Mouse (Mus musculus): ENCODE results near the gene Samhd1.
A peak's percentile ranks its signal among the peaks of the same experiment; 100 is the strongest.

The Samhd1 gene

GRCm38 (mm10) chr2:157135529-157136120 is 560 bp upstream of the Samhd1 start:
- peak; percentile 12 for DNase-seq

GRCm38 (mm10) chr2:157134479-157134931 is 560 bp downstream of the Samhd1 start:
- no peak for DNase-seq

GRCm38 (mm10) chr2:157133769-157134478 is 1.1 kb downstream of the Samhd1 start:
- no peak for DNase-seq

- DNase-seq, result no peak
Observed at GRCm38 (mm10) chr2:157132686-157133540, 2.2 kb downstream of the Samhd1 start.

DNA sequence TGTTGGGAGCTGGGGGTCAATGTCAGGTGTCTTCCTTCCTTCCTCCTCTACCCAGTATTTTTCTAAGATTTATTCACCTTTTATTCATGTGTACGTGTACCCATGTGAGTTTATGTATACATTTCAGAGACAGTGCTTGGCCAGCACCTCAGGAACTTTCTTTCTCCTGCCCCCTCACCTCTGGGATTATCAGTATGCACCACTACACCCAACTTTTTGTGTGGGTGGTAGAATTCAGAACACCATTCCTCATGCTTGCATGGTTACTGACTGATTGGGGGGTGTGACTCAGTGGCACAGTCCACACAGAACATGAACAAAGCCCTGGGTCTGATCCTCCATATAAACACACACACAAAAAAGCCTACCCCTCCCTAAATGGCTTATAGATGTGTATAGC is 3.0 kb downstream of the Samhd1 start:
- no peak for DNase-seq

GRCm38 (mm10) chr2:157130813-157131514 is 4.1 kb downstream of the Samhd1 start:
- DNase-seq, result no peak

GRCm38 (mm10) chr2:157129601-157130164 is 5.4 kb downstream of the Samhd1 start:
- no peak for DNase-seq

DNA sequence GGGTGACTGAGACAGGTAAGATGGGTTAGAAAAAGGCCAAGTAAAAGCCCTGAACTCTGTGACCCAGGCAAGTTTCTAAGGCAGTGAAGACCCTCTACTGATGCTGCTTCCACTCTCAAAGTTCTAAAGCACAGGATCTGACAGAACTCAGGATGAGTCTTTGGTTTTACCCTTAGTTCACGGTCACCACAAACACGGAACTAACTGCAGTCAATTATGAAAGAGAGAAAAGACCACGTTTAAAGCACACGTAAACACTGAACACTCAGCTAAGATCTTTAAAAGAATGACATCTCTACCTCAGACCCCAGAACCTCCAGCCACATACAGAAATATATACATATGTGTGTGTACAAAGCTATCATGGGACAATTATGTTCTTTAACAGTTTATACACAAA is 6.0 kb downstream of the Samhd1 start:
- DNase-seq, result no peak

DNA sequence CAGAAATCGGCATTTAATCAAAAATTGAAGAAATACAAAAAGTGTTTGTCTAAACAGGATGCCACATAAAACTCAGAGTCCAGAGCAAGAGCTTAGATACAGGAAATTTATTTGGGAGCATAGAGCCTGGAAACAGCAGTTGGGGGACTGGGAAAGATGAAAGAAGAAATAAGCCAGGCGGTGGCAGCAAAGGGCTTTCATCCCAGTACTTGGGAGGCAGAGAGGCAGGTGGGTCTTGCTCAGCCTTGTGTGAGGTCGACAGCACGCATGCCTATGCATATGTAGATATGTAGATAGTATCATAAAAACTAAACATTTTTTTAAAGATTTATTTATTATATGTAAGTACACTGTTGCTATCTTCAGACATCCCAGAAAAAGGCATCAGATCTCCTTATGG is 7.0 kb downstream of the Samhd1 start:
- DNase-seq, result no peak

DNA sequence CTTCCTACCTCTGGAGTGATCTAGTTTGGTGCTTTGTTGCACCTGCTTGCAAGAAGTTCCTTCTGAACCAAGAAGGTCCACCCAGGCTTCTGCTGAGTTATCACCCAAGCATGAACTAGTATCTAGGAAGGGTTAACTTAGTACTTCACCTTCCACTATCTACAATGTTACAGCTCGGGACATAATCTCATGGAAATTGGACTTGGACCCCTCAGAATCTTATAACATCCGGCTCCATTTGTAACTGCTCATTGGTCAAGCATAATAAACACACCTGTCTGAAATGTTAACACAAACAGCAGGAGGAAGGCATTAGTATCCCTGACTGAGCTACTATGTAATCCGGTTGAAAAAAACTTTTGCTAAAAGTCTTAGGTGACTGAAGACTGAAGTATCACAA is 7.7 kb downstream of the Samhd1 start:
- DNase-seq, result no peak

DNA sequence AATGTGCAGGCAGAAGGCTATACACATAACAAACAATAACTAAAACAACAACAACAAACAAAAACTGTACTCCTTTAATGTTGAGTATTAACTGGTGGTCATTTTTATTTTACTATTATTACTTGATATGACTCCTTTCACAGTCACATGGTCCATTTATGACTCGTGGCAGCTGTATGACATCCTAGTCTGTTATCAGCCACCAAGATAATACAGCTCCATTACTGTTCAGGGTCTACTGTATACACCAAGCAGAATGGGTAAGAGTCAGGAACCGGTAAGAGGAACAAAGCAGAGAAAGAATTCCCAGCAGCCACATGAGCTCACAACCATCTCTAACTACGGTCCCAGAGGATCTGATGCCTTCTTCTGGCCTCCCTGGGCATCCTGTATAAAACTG is 9.8 kb downstream of the Samhd1 start:
- DNase-seq, result no peak

DNA sequence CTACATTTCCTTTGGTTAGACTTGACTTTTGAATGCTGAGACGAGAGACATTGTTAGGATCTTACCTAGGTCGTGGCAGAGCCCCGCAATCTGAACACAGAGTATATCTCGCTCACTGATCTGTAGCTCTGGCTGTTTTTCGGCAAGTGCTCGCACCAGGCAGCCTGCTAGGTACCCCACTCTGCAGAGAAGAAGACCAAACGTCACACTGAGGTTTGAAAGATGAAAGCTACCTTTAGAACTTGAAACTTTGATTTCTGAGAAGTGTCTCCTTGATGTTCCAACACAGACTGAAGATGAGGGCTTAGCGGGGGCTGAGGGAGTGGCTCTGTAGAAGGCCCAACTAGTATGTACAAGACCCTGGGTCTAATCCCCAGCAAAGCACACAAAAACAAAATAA is 13.3 kb downstream of the Samhd1 start:
- DNase-seq, result no peak

DNA sequence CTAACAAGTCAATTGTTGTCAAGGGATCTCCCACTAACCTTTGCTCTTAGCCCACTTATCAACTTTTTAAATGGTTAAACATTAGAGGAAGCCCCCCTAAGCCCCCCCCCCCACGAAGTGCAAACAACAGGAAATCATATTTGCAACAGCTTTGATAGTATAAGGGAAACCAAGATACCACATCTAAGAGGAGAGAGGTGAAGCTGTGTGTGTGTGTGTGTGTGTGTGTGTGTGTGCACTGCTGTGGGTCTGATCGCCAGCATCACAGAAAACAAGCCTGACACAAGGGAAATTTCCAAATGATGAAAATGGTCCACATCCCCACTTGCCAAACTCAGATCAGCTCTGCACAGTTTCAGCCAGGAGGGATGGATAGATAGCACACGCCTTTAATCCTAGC is 16.0 kb downstream of the Samhd1 start:
- DNase-seq, result no peak

GRCm38 (mm10) chr2:157118556-157118955 is 16.5 kb downstream of the Samhd1 start:
- DNase-seq, result no peak

- DNase-seq, result no peak
Observed at GRCm38 (mm10) chr2:157116964-157117363, 18.1 kb downstream of the Samhd1 start.

- DNase-seq, result no peak
Observed at GRCm38 (mm10) chr2:157108236-157108635, 26.8 kb downstream of the Samhd1 start.

- DNase-seq, result no peak
Observed at GRCm38 (mm10) chr2:157104454-157104853, 30.6 kb downstream of the Samhd1 start.

DNA sequence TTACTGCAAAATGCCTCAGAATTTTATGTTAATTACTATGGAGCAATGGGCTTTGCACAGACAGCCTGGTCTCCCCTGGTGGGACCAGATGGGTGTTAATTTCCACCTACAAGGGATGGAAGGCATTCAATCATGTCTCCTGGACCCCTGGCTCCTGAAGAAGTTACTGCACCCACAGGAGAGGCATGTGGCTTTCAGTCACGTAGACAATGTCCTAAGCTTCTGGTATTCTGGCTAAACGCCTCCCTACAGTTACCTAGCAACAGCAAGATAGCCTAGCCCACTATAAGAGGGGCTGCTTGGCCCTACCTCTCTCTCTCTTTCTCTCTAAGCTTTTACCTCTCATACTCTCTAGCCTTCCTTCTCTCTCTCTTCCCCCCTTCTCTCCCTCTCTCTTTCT is 32.8 kb downstream of the Samhd1 start:
- no peak for DNase-seq

DNA sequence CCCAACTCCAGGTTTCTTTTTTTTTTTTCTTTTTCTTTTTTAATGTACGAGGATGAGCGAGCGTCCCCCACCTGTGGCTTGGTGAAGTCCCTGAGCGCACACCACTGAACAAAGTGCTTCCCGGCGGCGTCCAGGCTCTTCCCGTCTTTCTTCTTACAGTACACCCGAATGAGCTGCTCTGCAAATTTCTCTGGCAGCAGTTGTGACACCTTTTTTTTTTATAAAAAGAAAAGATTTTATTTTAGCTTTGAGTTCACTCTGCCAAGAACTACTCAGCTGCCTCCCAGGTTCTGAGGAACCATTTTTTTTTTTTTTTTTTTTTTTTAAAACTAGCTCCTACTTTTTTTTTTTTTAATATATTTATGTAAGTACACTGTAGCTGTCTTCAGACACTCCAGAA is 33.4 kb downstream of the Samhd1 start:
- DNase-seq, result no peak

GRCm38 (mm10) chr2:157100319-157100605 is 34.8 kb downstream of the Samhd1 start:
- DNase-seq, result no peak

- DNase-seq, result no peak
Observed at GRCm38 (mm10) chr2:157099532-157100318, 35.3 kb downstream of the Samhd1 start.
